Mouse (Mus musculus) neural tube, embryonic 15.5 days (tissue): ENCODE results near the gene Mmrn2. TPM values are rescaled to one million over a fixed set of nuclear protein-coding genes. Genes with fewer than 3 reads are reported as not detected.

Experiments used
- ATAC-seq: fragments of 200-750 bp; cut with Nextera tagmentation; 2 replicates; pipeline ENCODE4 v1.8.0; 2017; ENCODE audit warnings: mild to moderate bottlenecking, moderate TSS enrichment, moderate library complexity; ENCODE audit not compliant: low FRiP score
- H3K27ac ChIP-seq: fragments of 300-500 bp; sonication (generic); replicated peaks from 2 replicates; pipeline ENCODE4 v1.5.1; 2015; ENCODE audit warnings: mild to moderate bottlenecking, inconsistent platforms
- H3K27me3 ChIP-seq: fragments of 300-500 bp; sonication (generic); replicated peaks from 2 replicates; pipeline ENCODE4 v1.6.1; 2015; ENCODE audit warnings: inconsistent platforms
- H3K36me3 ChIP-seq: fragments of 300-500 bp; sonication (generic); 2 replicates; pipeline ENCODE4 v1.6.1; 2015; ENCODE audit warnings: inconsistent platforms
- H3K4me1 ChIP-seq: fragments of 300-500 bp; sonication (generic); 2 replicates; pipeline ENCODE4 v1.6.1; 2015; ENCODE audit warnings: inconsistent platforms
- H3K4me2 ChIP-seq: fragments of 300-500 bp; sonication (generic); 2 replicates; pipeline ENCODE4 v1.6.1; 2015; ENCODE audit warnings: inconsistent platforms, mild to moderate bottlenecking, moderate library complexity
- H3K4me3 ChIP-seq: fragments of 300-500 bp; sonication (generic); replicated peaks from 2 replicates; pipeline ENCODE4 v1.5.1; 2015; ENCODE audit warnings: mild to moderate bottlenecking, inconsistent platforms
- H3K9ac ChIP-seq: fragments of 300-500 bp; sonication (generic); replicated peaks from 2 replicates; pipeline ENCODE4 v1.6.1; 2015; ENCODE audit warnings: mild to moderate bottlenecking, inconsistent platforms
- H3K9me3 ChIP-seq: fragments of 300-500 bp; sonication (generic); replicated peaks from 2 replicates; pipeline ENCODE4 v1.6.1; 2016; ENCODE audit warnings: inconsistent platforms
- WGBS: fragments of 180-500 bp; shearing (Covaris S2); methylation state at CpG from one replicate; pipeline ENCODE4 v1.1.7; 2015; ENCODE audit warnings: mixed read lengths; 5-methylcytosine and 5-hydroxymethylcytosine counted together
- polyA plus RNA-seq: library from polyadenylated mRNA; unstranded; fragments of >200 nt; fragmentation: Nextera tagmentation; extraction: Ambion mirVana; gene quantifications from 2 replicates; pipeline ENCODE4 v1.2.1, GENCODE M21; 2015

Mmrn2 gene
- polyA plus RNA-seq, 1 experiment from 2014 or later = 3.3 TPM

DNA sequence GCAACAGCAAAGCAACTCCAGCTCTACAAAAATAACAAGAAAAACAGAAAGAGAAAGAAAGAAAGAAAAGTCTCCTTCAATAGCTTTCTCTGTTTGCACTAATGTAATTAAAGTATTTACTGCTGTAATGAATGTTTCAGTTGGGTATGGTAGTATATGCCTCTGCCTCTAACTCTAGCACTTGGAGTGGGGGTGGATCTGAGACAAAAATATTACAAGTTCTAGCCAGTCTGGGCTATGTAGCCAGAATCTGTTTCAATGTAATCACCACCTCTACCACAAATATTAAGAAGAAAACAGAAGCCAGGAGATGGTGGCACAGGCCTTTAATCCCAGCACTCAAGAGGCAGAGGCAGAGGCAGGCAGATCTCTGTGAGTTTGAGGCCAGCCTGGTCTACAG, 73.1 kb downstream of the Mmrn2 start:
- Histone ChIP-seq H3K9ac (no peak overlapping the region), H3K27me3 (no peaks in the 10 kb centered on the region), H3K27ac (no peak overlapping the region), H3K4me2 (no peak overlapping the region), H3K4me1 (0 out of 2 replicates have a peak, but pooled peaks cover 8% of the 10 kb centered on the region), H3K36me3 (peaks cover 4% of the 10 kb centered on the region), H3K9me3 (no peaks in the 10 kb centered on the region), H3K4me3 (no peak overlapping the region)
- no peak for ATAC-seq

DNA sequence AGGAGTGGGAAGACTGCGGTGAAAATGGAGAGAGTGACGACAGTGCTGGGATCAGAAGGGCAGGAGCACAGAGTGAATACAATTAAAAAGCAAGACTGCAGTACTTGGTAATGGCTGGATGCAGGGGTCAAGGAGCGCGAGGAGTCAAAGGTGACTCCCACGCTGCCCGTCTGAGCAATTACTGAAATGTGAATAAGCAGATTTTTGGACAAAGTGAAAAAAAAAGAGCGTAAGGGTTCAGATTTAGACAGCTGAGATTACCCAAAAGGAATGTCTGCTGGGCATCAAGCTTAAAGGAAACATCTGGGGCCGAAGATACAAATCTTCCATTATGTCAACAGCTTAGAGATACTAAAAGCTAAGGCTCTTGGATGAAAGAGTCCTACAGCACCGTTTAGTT, 74.5 kb downstream of the Mmrn2 start:
- H3K4me1 ChIP-seq = peaks cover 15% of the 10 kb centered on the region
- no peak overlapping the region for H3K9ac ChIP-seq
- H3K27me3 ChIP-seq = no peaks in the 10 kb centered on the region
- no peak overlapping the region for H3K27ac ChIP-seq
- peaks cover 4% of the 10 kb centered on the region for H3K36me3 ChIP-seq
- H3K4me2 ChIP-seq = no peak overlapping the region
- WGBS = 52% methylated on average over 9 of the region's 9 CpGs
- no peak overlapping the region for H3K4me3 ChIP-seq
- H3K9me3 ChIP-seq = no peaks in the 10 kb centered on the region
- ATAC-seq = no peak

DNA sequence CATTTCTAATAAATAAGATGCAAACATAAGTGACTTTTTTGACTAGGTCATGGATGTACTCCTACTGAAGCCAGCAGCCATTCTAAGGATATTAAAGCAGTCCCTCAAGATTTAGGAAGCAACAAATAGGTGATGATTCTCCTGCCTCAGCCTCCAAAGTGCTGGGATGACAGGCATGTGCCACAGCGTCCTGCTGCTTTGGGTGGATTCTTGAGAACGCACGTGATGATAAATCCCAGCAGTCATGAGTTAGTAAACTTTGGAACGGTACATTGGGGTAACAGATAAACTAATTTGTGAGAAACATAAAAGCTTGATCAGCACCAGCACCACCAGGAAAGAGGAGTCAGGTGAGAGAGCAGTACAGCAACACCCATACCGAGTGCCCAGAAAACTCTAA, 75.2 kb downstream of the Mmrn2 start:
- Histone ChIP-seq H3K4me2 (no peak overlapping the region), H3K27me3 (no peaks in the 10 kb centered on the region), H3K27ac (no peak overlapping the region), H3K4me1 (peaks cover 15% of the 10 kb centered on the region), H3K9ac (no peak overlapping the region), H3K9me3 (no peaks in the 10 kb centered on the region), H3K4me3 (no peak overlapping the region), H3K36me3 (peaks cover 4% of the 10 kb centered on the region)
- no peak for ATAC-seq
- 96% methylated on average over 5 of the region's 5 CpGs for WGBS

DNA sequence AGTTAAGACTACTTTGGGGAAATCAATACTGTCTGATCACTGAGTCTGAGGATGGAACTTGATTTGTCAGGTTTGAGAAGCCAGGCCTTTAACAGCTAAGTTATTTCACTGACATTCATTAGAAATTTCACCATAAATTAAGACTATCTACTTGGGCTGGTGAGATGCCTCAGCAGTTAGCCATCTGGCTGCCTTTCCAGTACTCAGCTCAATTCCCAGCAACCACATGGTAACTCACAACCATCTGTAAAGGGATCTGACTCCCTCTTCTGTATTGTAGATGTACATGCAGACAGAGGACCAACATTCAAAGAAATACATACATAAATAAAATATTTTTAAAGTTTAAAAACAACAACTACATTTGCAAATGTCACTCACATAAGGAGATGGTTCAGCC, 76.6 kb downstream of the Mmrn2 start:
- H3K27me3 ChIP-seq = no peaks in the 10 kb centered on the region
- H3K9me3 ChIP-seq = no peaks in the 10 kb centered on the region
- no peak overlapping the region for H3K27ac ChIP-seq
- no peak overlapping the region for H3K9ac ChIP-seq
- peaks cover 15% of the 10 kb centered on the region for H3K4me1 ChIP-seq
- H3K36me3 ChIP-seq = no peaks in the 10 kb centered on the region
- ATAC-seq = no peak
- no peak overlapping the region for H3K4me2 ChIP-seq
- H3K4me3 ChIP-seq = no peak overlapping the region

DNA sequence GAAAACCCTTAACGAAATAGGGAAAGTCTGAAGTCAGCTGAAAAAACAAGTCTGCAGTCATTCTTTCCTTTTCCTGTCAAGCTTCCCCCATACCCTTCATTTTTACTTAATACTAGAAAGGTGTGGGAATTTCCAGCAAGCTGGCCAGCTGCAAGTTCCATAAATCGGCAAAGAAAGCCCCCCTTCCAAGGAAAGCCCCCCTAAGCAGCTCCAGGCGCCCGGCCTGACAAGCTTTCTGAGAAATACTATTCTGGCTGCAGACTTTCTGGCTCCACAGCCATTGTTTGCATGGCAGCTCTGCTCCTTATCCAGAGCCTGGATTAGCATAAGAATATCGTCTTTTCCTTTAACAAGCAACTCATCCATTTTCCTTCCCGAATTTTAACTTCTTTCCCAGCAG, 78.4 kb downstream of the Mmrn2 start:
- no peaks in the 10 kb centered on the region for H3K27me3 ChIP-seq
- peaks cover 15% of the 10 kb centered on the region for H3K4me1 ChIP-seq
- H3K27ac ChIP-seq = peak overlapping the region; percentile 77
- no peaks in the 10 kb centered on the region for H3K36me3 ChIP-seq
- 10% methylated on average over 6 of the region's 6 CpGs for WGBS
- no peak overlapping the region for H3K4me3 ChIP-seq
- no peak overlapping the region for H3K9ac ChIP-seq
- ATAC-seq = no peak
- H3K9me3 ChIP-seq = no peaks in the 10 kb centered on the region
- peak overlapping the region; percentile 21; the same call in 1 of the 2 replicates for H3K4me2 ChIP-seq

Other genes starting within 250 kb of the Mmrn2 start
- 0.17 and 0.42 TPM in 2 replicates for gene Npy4r, start 223.0 kb upstream of the Mmrn2 start, polyA plus RNA-seq
- 4.3 and 5.3 TPM in 2 replicates for gene Gprin2, start 173.8 kb upstream of the Mmrn2 start, polyA plus RNA-seq
- 0.87 and 1.2 TPM in 2 replicates for gene Syt15, start 155.9 kb upstream of the Mmrn2 start, polyA plus RNA-seq
- 5.4 and 7.0 TPM in 2 replicates for gene Shld2, start 65.0 kb upstream of the Mmrn2 start, polyA plus RNA-seq
- 129 and 134 TPM in 2 replicates for gene Glud1, start 64.7 kb upstream of the Mmrn2 start, polyA plus RNA-seq
- gene Fam25c, start 20.0 kb upstream of the Mmrn2 start, polyA plus RNA-seq = 0.72 TPM in 1 of 2 replicates, not detected in the other
- gene Sncg, start 676 bp upstream of the Mmrn2 start, polyA plus RNA-seq = 354 and 420 TPM in 2 replicates
- gene Bmpr1a, start 127.9 kb downstream of the Mmrn2 start, polyA plus RNA-seq = 19.0 and 23.4 TPM in 2 replicates
- not detected in 2 replicates for gene 9230112D13Rik, start 147.3 kb downstream of the Mmrn2 start, polyA plus RNA-seq
- gene Ldb3, start 213.2 kb downstream of the Mmrn2 start, polyA plus RNA-seq = 3.5 and 4.9 TPM in 2 replicates
- 0.28 TPM in 1 of 2 replicates, not detected in the other for gene Opn4, start 224.7 kb downstream of the Mmrn2 start, polyA plus RNA-seq